Mouse (Mus musculus) layer of hippocampus, adult 8-10 months (tissue): ENCODE results near the gene Gramd2. TPM values are rescaled to one million over a fixed set of nuclear protein-coding genes. Genes with fewer than 3 reads are reported as not detected.
"Not testable (repeated sequence)": the region's sequence is repeated elsewhere in the genome, so short reads cannot be mapped to it uniquely, and the experiment has no call there.

Experiments
- DNase-seq, 2 experiments: peaks; one replicate each; pipeline ENCODE4 v3.0.0; 2022; ENCODE audit warnings: low spot score in 2 of 2
- total RNA-seq, 4 experiments: library from RNA; stranded (reverse); gene quantifications; 2 replicates each; pipeline ENCODE4 v1.2.4; 2022

Gramd2 gene
- total RNA-seq, 4 experiments from 2014 or later, result 6.5 to 9.7 (median 7.3) TPM

- no peak for DNase-seq
Observed at GRCm38 (mm10) chr9:59718237-59718636, 38.3 kb downstream of the Gramd2 start.

DNA sequence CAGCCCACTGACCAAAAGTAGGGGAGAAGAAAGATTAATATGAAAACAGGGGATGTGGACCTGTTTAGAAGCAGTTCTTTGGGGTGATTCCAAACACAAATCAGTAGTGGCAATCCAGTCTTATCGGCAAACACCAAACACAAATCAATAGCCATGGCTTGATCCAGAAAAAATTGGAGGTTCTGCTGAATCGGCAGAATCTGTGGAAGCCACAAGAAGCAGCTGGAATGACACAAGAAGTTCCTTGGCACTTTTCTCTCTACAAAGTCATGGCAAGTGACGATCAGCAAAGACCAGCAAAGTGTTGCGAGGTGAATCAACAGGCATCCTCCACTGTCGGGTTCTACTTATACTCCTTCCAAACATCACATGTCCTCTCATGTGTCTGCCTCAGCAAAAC is 41.2 kb downstream of the Gramd2 start:
- DNase-seq, result no peak

DNA sequence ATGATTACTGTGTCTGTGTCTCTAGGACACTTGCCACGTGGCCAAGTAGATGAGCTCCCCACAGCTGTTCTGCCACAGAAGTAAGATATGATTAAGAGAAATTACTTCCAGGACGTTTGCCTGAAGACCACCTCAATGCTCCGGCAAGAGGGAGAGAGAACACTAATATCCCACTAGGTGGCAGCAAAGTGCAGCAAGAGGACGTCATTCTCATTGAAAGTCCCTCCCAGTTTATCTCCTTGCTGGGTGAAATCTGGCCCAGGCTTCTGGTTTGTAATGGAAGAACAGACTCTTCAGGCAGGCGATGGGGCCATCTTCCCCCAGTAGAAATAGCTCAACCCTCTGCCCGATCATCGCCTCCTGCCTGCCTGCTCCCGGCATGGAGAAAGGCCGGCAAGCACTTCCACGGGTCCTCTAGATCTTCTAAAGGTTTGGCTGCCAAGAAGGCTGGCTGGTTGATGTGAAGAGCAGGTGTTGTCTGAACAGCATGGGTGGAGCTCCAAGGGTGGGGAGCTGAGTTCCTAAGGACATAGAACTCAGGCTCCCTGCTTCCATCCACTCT is 43.2 kb downstream of the Gramd2 start:
- DNase-seq, result peak; percentile 60 to 70

- DNase-seq, result peak; percentile 56 to 61
Observed at GRCm38 (mm10) chr9:59723791-59724442, 44.0 kb downstream of the Gramd2 start.

DNA sequence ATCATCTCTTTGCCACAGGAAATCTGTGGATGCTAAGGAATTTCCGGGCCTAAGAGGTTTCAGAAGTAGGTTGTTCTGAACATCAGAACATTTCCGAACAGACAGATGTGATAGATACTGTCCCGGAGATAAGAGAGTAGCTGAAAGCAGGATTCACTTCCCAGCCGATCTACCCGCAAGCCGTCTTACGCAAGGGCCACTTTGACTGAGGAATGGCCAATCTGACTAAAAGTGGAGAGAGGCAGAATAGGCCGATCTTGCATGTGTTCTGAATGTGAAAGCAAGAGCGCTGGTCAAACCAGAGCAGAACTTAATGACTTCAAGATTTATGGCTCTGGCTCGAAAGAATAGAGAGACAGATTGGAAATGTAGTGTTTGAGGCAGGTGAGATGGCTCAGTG is 45.6 kb downstream of the Gramd2 start:
- DNase-seq, result no peak

DNA sequence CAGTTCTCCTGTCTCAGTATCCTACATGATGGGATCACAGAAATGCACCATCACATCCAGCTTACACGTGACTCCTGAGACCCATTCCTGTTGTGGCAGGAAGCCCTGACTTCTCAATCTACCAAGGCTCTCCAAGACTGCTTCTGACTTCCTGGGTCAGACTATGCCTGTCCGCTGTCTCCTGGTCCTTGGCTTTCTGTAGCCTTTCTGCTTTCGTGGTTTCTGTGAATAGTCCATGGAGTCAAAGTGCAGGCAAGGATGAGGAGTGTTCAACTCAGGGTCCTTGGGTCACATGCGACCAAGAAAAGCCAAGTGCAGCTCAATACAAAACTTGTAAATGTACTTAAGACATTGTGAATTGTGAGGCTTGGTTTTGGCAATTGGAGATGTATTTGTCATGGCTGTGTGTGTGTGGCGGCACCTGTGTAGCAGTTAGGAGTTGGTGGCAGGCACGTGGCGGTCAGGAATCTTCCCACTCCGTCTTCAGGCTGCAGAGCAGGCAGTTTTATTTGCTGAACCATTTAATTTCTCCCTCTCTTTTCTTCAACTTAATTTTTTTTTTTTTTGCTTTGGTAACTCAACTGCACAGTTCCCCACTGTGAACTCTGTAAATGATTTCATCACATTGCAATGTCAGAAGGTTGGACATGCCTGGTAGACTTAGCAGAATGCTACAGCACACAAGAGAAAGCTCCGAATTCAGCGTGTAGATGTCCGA is 47.8 kb downstream of the Gramd2 start:
- no peak for DNase-seq

DNA sequence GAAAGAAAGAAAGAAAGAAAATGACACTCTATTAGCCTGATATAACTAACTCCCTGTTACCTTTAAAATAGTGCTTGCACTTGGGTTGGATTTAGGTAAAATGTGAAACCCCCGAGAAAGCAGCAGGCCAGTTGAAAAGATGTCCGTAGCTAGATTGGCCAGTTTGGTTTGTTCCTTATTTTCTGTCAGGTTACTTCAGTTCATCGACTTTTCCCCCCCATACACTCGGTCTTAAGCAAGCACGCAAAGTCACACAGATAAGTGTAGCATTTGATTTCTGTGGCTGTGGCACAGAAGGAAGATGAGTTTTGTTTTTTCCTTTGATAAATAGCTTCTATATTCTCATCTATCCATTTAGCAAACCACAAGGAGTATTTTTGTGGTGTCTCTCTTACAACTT is 51.2 kb downstream of the Gramd2 start:
- no peak for DNase-seq

- no peak for DNase-seq
Observed at GRCm38 (mm10) chr9:59733075-59733474, 53.1 kb downstream of the Gramd2 start.

DNA sequence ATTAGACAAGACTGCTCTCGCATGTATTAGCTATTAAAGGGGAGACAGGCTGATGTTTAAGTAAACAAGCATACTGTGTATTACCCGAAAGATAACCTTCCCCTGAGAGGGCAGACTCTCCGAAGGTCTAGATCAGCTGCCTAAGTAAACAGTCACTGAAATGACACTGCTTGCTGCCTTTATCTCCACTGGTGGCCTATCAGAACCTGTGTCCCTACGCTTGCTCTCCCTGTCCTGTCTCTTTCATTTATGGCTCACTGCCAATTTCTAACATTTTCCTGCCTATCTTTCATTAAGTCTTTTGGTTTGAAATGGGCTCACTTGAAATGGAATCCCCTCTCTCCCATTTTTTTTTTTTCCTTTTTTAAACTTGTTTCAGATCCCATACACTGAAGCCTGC is 55.5 kb downstream of the Gramd2 start:
- DNase-seq, result no peak

DNA sequence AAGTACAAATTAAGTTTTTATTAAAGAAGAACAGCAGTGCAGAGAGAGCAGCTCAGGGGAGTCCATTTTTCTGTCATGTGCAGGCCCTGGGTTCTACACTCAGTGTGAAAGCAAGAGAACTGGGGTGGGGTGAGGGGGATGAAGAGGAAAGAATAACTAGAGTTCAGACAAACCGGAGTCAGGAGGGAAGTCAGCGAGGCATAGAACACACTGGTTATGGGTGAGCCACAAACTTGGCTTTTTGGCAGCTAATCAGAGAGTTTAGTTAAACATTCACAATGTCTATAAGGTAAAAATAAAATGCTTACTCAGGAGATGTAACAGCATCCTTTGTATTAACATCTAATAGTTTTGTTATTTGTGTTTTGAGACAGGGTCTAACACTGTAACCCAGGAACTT is 60.6 kb downstream of the Gramd2 start:
- DNase-seq, result no peak

DNA sequence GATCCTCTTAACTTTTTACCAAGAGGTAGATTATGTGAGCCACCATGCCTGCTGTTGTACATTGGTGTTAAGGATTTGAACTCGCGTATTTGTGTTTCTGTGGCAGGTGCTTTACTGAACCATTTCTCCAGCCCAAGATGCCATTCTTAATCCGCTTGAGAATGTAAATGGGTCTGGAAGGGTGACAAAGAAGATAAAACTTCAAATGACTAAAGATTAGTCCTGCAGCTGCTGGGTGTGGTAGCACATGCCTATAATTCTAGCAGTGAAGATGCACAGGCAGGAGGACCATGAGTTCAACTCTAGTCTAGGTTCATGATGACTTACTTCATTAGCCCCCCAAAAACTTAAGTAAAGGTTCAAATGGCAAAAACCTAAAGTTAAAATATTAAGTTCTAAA is 64.0 kb downstream of the Gramd2 start:
- DNase-seq, result no peak

DNA sequence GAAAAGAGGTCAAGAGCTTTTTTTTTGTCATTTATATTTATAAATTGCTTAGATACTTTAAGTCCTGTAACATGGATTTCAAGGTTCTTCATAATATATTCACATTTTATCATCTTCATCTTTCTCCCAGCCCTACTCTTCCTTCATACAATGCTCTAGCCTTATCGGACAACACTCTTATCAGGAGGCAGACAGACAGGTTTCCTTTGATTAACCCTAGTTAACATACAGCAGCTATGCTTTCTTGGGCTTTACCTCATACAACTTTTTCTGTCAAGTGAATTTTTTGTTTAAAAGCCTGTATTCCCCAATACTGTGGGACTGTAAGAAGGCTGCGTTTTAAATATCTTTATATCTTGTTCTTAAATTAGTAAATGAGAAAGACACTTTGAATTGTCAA is 68.4 kb downstream of the Gramd2 start:
- no peak for DNase-seq

DNA sequence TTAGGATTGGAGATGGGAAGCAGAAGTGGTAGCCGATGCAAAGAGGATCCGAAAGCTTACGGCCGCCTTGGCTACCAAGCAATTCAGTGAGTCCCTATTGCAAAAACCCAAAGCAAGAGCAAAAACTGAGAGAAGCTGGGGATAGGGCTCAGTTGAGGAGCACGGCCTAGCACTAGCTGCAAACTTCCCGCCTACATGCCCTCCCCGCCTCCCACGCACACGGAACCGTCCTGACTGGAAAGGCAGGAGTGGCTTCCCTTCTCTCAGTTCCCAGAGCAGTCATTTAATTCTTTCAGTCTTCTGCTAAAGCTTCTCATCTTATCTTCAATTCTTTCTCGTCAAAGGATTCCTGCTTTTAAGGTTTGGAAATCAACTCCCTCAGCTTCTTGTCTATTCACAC is 69.0 kb downstream of the Gramd2 start:
- DNase-seq, result no peak

GRCm38 (mm10) chr9:59749581-59750265 is 69.8 kb downstream of the Gramd2 start:
- DNase-seq, result no peak

GRCm38 (mm10) chr9:59750267-59751065 is 70.5 kb downstream of the Gramd2 start, which contains the start of the genes Senp8 and Myo9a:
TSS of gene Senp8 (minus strand) at chr9:59750710.
TSS of gene Myo9a (plus strand) at chr9:59750896.
- DNase-seq, result peak; percentile 99

DNA sequence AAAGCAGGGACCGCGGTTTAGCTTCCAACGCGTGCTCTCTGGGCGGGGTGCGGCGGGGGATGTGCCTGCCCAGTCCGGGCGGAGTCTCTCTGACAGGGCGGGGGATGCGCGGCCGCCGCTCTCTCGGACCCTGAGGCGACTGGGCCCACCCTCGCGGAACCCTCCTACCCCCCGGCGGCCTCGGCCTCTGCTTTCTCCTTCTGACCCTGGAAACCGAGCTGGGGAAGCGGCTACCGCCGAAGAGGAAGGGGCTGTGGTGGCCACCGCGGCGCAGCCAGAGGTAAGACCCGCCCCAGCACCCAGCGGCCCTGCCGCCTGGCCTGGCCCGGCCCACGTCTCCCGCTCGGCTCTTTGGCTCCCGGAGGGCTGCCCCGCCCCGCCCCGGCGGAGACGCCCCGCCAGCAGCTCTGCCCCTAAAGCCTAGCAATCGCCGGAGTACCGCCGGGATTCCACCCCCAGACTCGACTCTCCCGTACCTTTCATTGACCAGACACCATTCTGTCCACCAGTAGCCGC is 71.2 kb downstream of the Gramd2 start:
- peak; percentile 56 to 68 for DNase-seq

- DNase-seq, result no peak
Observed at GRCm38 (mm10) chr9:59751966-59752365, 72.0 kb downstream of the Gramd2 start.

DNA sequence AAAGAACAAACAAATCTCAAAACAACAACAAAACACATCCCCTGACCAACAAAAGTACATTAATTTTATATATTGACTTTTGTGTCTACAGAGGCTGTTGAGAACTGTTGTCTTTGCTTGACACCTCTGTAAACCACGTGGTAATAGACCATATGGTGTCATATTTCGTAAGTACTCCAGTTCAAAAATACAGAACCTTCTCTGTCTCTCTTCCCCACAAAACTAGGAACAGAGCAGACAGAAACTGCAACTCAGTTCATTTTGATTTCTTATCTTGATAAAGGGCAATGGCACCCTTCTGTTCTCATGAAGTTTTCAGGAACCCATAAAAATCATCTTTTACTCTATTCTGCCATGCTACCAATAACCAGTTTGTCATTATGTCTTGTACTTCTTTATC is 75.3 kb downstream of the Gramd2 start:
- no peak for DNase-seq

DNA sequence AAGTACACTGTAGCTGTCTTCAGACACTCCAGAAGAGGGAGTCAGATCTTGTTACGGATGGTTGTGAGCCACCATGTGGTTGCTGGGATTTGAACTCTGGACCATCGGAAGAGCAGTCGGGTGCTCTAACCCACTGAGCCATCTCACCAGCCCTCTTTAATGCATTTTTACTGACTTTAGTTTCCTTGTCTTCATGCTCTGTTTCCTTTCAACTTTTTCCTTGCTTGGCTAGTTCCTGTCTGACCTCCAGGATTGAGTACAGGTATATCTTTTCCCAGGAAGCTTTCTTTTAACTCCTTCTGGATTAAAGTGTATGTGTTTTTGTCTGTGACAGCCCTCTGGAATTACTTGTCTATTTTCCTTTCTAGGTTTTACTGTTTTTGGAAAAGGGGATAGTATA is 77.1 kb downstream of the Gramd2 start:
- not testable (repeated sequence) for DNase-seq

DNA sequence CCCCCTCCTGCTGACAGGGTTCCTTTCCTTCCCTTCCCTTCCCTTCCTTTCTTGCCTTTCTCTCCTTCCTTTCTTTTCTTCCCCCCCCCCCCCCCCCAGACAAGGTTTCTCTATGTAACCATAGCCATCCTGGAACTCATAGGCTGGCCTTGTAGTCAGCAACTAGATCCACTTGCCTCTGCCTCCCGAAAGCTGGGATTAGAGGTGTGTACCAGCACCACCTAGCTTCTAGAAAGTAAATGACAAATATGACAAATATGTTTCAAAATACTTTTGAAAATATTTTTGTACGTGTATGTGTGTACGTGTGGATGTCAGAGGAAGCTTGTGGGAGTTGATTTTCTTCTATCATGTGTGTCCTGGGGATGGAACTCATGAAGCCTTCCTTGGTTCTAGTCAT is 80.6 kb downstream of the Gramd2 start:
- no peak for DNase-seq

GRCm38 (mm10) chr9:59766966-59767461 is 87.1 kb downstream of the Gramd2 start:
- not testable (repeated sequence) for DNase-seq
